Mouse (Mus musculus) thymus, adult 2 months (tissue): ENCODE results near the gene Spata46.

Experiments
- CTCF ChIP-seq: fragments of 200-500 bp; IDR thresholded peaks from 2 replicates; pipeline ENCODE4 v1.5.1; 2012; ENCODE audit warnings: mild to moderate bottlenecking, control low read depth, low read length, moderate library complexity, borderline replicate concordance; ENCODE audit not compliant: control insufficient read depth, poor library complexity, insufficient read depth; ENCODE audit errors: extremely low read depth
- POLR2A ChIP-seq: fragments of 200-500 bp; IDR thresholded peaks from 2 replicates; pipeline ENCODE4 v1.6.1; 2012; ENCODE audit warnings: mild to moderate bottlenecking, low read length, control low read depth, moderate library complexity; ENCODE audit not compliant: control insufficient read depth, poor library complexity, insufficient read depth; ENCODE audit errors: extremely low read depth

- TF ChIP-seq CTCF (no peak), POLR2A (no peak)
Measured at GRCm38 (mm10) chr1:170343081-170343480, 34.5 kb downstream of the Spata46 start.
